Mouse (Mus musculus) neutrophil, adult 5-6 weeks (primary cell): ENCODE data around the gene Golim4. TPM values are rescaled to one million over a fixed set of nuclear protein-coding genes. Genes with fewer than 3 reads are reported as not detected.

ENCODE experiments used
- ATAC-seq: fragments of 151-379, 151-347 bp; 2 replicates; pipeline ENCODE4 v1.8.0; 2017; ENCODE audit warnings: mild to moderate bottlenecking, moderate TSS enrichment; ENCODE audit not compliant: insufficient number of reproducible peaks, poor library complexity, low FRiP score, severe bottlenecking; ENCODE audit errors: extremely low read depth
- total RNA-seq: library from RNA; stranded (forward); fragments of 200-1000 nt; gene quantifications from 2 replicates; pipeline ENCODE4 v1.2.3, GENCODE M21; 2017

Golim4 gene
- total RNA-seq, 1 experiment from 2014 or later, result 8.1 TPM

DNA sequence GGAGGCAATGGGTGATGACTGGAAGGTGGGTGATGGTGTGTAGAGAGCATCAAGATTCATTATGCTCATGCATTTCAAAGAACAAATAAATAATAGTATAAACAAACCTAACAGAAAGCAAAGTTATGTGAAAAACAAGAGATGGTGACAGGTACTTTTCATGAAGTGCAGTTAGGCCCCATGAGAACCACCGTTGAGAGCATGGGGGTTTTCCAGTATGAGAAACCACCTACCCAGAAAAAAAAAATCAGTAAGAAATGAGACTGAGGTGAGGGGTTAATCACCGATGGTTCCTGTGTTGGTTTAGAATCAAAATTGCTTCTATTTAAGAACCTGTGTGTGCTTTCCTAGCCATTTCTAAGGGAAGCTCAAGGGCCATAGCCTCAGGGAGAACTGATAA is 121.9 kb downstream of the Golim4 start:
- ATAC-seq, result no peak

Other genes with a start within 250 kb of the Golim4 start
- not detected in 2 replicates for gene Gm29133, start 208.8 kb downstream of the Golim4 start, total RNA-seq
- gene Fstl5, start 117.3 kb upstream of the Golim4 start, total RNA-seq, result not detected in 2 replicates